20 mouse cellular contexts compared by ENCODE assay signal in genomic region chr19:20944446-20944845, GRCm38 (mm10). TPM values are rescaled to one million over a fixed set of nuclear protein-coding genes. Genes with fewer than 3 reads are reported as not detected.
"Had no signal": no experiment of that assay in that cellular context is flagged by ENCODE, and none has a peak within 500 bp of the region (broad histone marks: within the 10 kb centered on the region; RNA-seq: fewer than 3 reads in every experiment).

No protein-coding gene starts in this region.

- H3K4me3 ChIP-seq: limb, embryonic 10.5 days; limb, embryonic 13.5 days; liver, embryonic 13.5 days had no signal

- H3K36me3 ChIP-seq: limb, embryonic 10.5 days; limb, embryonic 13.5 days; liver, embryonic 13.5 days had no signal

- H3K4me1 ChIP-seq: limb, embryonic 10.5 days; limb, embryonic 13.5 days; liver, embryonic 13.5 days had no signal

- DNase-seq: kidney, postnatal 14 days; kidney, postnatal 4 days; liver, embryonic 13.5 days; lung, adult 2 months; lung, postnatal 14 days; lung, postnatal 4 days; midbrain, embryonic 14.5 days; thymus, adult 18-20 months; thymus, postnatal 4 days had no signal

- H3K4me2 ChIP-seq: limb, embryonic 13.5 days; liver, embryonic 13.5 days; midbrain, embryonic 11.5 days had no signal

- H3K27ac ChIP-seq: limb, embryonic 10.5 days; limb, embryonic 13.5 days; liver, embryonic 13.5 days had no signal

- H3K27me3 ChIP-seq: limb, embryonic 13.5 days; liver, embryonic 13.5 days had no signal

- H3K9ac ChIP-seq: limb, embryonic 13.5 days; liver, embryonic 13.5 days had no signal

- H3K9me3 ChIP-seq: limb, embryonic 10.5 days; limb, embryonic 13.5 days; liver, embryonic 13.5 days had no signal

RNA-seq across cellular contexts. Expression of gene Tmc1, which starts 9.6 kb away (rescaled TPM):
- total RNA-seq: layer of hippocampus, adult 18-20 months; layer of hippocampus, postnatal 25 days; liver, adult 2 months; megakaryocyte progenitor cell, adult 5-6 weeks; midbrain, postnatal 0 days had no signal
- polyA plus RNA-seq: limb, embryonic 10.5 days; liver, adult 2 months; liver, embryonic 16.5 days; small intestine, adult 2 months; stomach, embryonic 16.5 days had no signal
